Mouse (Mus musculus) embryo, embryonic 11 days (tissue): ENCODE measurements around the gene Eda.

Source experiments
- DNase-seq: peaks from one replicate; pipeline ENCODE4 v3.0.0-alpha.2; 2015

Eda gene

GRCm38 (mm10) chrX:99975250-99975984, at the start of gene Eda:
Gene Eda, plus strand, starts transcription at chrX:99975606.
- peak; percentile 93 for DNase-seq

- DNase-seq = peak; percentile 9
These were observed 14.4 kb upstream of the Eda start for GRCm38 (mm10) chrX:99961002-99961401.

- DNase-seq = no peak
These were observed 5.3 kb upstream of the Eda start for GRCm38 (mm10) chrX:99970111-99970510.

GRCm38 (mm10) chrX:99974381-99974780, 1.0 kb upstream of the Eda start:
- DNase-seq = peak; percentile 10

- DNase-seq = peak; percentile 23
These were observed 603 bp upstream of the Eda start for GRCm38 (mm10) chrX:99974803-99975202.

GRCm38 (mm10) chrX:99975985-99976924, 849 bp downstream of the Eda start:
- DNase-seq = peak; percentile 19

- DNase-seq = no peak
These were observed 2.9 kb downstream of the Eda start for GRCm38 (mm10) chrX:99978354-99978753.

- DNase-seq = no peak
These were observed 18.0 kb downstream of the Eda start for GRCm38 (mm10) chrX:99993434-99993833.

- DNase-seq = no peak
These were observed 23.9 kb downstream of the Eda start for GRCm38 (mm10) chrX:99999342-99999741.

GRCm38 (mm10) chrX:100118362-100118761, 143.0 kb downstream of the Eda start:
- no peak for DNase-seq

GRCm38 (mm10) chrX:100195286-100195685, 219.9 kb downstream of the Eda start:
- peak; percentile 41 for DNase-seq

- no peak for DNase-seq
These were observed 338.2 kb downstream of the Eda start for GRCm38 (mm10) chrX:100313652-100314051.

- no peak for DNase-seq
These were observed 338.9 kb downstream of the Eda start for GRCm38 (mm10) chrX:100314172-100314902.

- DNase-seq = no peak
These were observed 365.3 kb downstream of the Eda start for GRCm38 (mm10) chrX:100340687-100341086.

GRCm38 (mm10) chrX:100344433-100344832, 369.0 kb downstream of the Eda start:
- no peak for DNase-seq

GRCm38 (mm10) chrX:100356974-100357373, 381.6 kb downstream of the Eda start:
- DNase-seq = no peak

GRCm38 (mm10) chrX:100389887-100390286, 414.5 kb downstream of the Eda start:
- no peak for DNase-seq

- DNase-seq = peak; percentile 54
These were observed 416.9 kb downstream of the Eda start for GRCm38 (mm10) chrX:100392304-100392703.

GRCm38 (mm10) chrX:100394223-100394861, 418.9 kb downstream of the Eda start:
- DNase-seq = peak; percentile 2

GRCm38 (mm10) chrX:100395026-100395425, 419.6 kb downstream of the Eda start:
- DNase-seq = peak; percentile 2

- DNase-seq = no peak
These were observed 425.5 kb downstream of the Eda start for GRCm38 (mm10) chrX:100400900-100401299.

- no peak for DNase-seq
These were observed 426.3 kb downstream of the Eda start for GRCm38 (mm10) chrX:100401657-100402056.

GRCm38 (mm10) chrX:100409245-100409644, 433.8 kb downstream of the Eda start:
- no peak for DNase-seq
